Mouse (Mus musculus) midbrain, embryonic 10.5 days (tissue): Measurements from ENCODE around the gene Timm9. TPM values are rescaled to one million over a fixed set of nuclear protein-coding genes. Genes with fewer than 3 reads are reported as not detected.
"Not testable (repeated sequence)": the region's sequence is repeated elsewhere in the genome, so short reads cannot be mapped to it uniquely, and the experiment has no call there.

ENCODE experiments used
- DNase-seq: peaks from one replicate; pipeline ENCODE4 v3.0.0-alpha.2; 2017; ENCODE audit warnings: low spot score
- H3K27ac ChIP-seq: fragments of 300-500 bp; sonication (generic); replicated peaks from 2 replicates; pipeline ENCODE4 v1.5.1; 2016; ENCODE audit warnings: mild to moderate bottlenecking
- H3K27me3 ChIP-seq: fragments of 300-500 bp; sonication (generic); 2 replicates; pipeline ENCODE4 v1.6.1; 2016; ENCODE audit warnings: low read depth, mild to moderate bottlenecking; ENCODE audit not compliant: poor library complexity, severe bottlenecking
- H3K36me3 ChIP-seq: fragments of 300-500 bp; sonication (generic); 2 replicates; pipeline ENCODE4 v1.6.1; 2016; ENCODE audit warnings: mild to moderate bottlenecking, moderate library complexity
- H3K4me1 ChIP-seq: fragments of 300-500 bp; sonication (generic); 2 replicates; pipeline ENCODE4 v1.6.1; 2016
- H3K4me3 ChIP-seq: fragments of 300-500 bp; sonication (generic); 2 replicates; pipeline ENCODE4 v1.5.1; 2016; ENCODE audit warnings: mild to moderate bottlenecking, moderate library complexity
- H3K9me3 ChIP-seq: fragments of 300-500 bp; sonication (generic); replicated peaks from 2 replicates; pipeline ENCODE4 v1.6.1; 2016; ENCODE audit warnings: mild to moderate bottlenecking
- WGBS: fragments of 180-500 bp; shearing (Covaris S2); methylation state at CpG from one replicate; pipeline ENCODE4 v1.1.7; 2016; 5-methylcytosine and 5-hydroxymethylcytosine counted together
- polyA plus RNA-seq: library from polyadenylated mRNA; unstranded; fragments of >200 nt; fragmentation: Nextera tagmentation; extraction: Ambion mirVana; gene quantifications from 2 replicates; pipeline ENCODE4 v1.2.1, GENCODE M21; 2016

Gene Timm9
- polyA plus RNA-seq, 1 experiment from 2014 or later = 82.7 TPM

- no peaks in the 10 kb centered on the region for H3K9me3 ChIP-seq
- H3K27me3 ChIP-seq = no peaks in the 10 kb centered on the region
- 11% methylated on average over 11 of the region's 11 CpGs for WGBS
- DNase-seq = no peak
- H3K4me1 ChIP-seq = peaks cover 36% of the 10 kb centered on the region
- peak overlapping the region; percentile 96 for H3K4me3 ChIP-seq
- H3K36me3 ChIP-seq = peaks cover 40% of the 10 kb centered on the region
- peak overlapping the region; percentile 93 for H3K27ac ChIP-seq
Measured at GRCm38 (mm10) chr12:71137686-71138085, 1.2 kb upstream of the Timm9 start.

GRCm38 (mm10) chr12:71136974-71137491 lies 549 bp upstream of the Timm9 start:
- Histone ChIP-seq H3K4me1 (peaks cover 36% of the 10 kb centered on the region), H3K27me3 (no peaks in the 10 kb centered on the region), H3K27ac (peak overlapping the region; percentile 93), H3K9me3 (no peaks in the 10 kb centered on the region), H3K4me3 (peak overlapping the region; percentile 96), H3K36me3 (peaks cover 40% of the 10 kb centered on the region)
- DNase-seq = peak; percentile 90
- WGBS = under 1% methylated on average over 30 of the region's 30 CpGs

GRCm38 (mm10) chr12:71135581-71135980 lies 903 bp downstream of the Timm9 start:
- Histone ChIP-seq H3K36me3 (peaks cover 40% of the 10 kb centered on the region), H3K27me3 (no peaks in the 10 kb centered on the region), H3K4me3 (peak overlapping the region; percentile 96), H3K27ac (0 out of 2 replicates have a peak overlapping the region, but pooled peaks have one; percentile 93), H3K9me3 (no peaks in the 10 kb centered on the region), H3K4me1 (peaks cover 36% of the 10 kb centered on the region)
- 44% methylated on average over 5 of the region's 5 CpGs for WGBS
- no peak for DNase-seq

GRCm38 (mm10) chr12:71123286-71123685 lies 13.2 kb downstream of the Timm9 start:
- 94% methylated on average over 9 of the region's 9 CpGs for WGBS
- H3K9me3 ChIP-seq = no peaks in the 10 kb centered on the region
- no peak for DNase-seq
- no peak overlapping the region for H3K4me3 ChIP-seq
- H3K36me3 ChIP-seq = peaks cover 56% of the 10 kb centered on the region
- no peaks in the 10 kb centered on the region for H3K27me3 ChIP-seq
- no peaks in the 10 kb centered on the region for H3K4me1 ChIP-seq
- H3K27ac ChIP-seq = no peak overlapping the region

- WGBS = 91% methylated on average over 10 of the region's 10 CpGs
- Histone ChIP-seq H3K4me3 (no peak overlapping the region), H3K9me3 (no peaks in the 10 kb centered on the region), H3K36me3 (peaks cover 55% of the 10 kb centered on the region), H3K27me3 (no peaks in the 10 kb centered on the region), H3K4me1 (no peaks in the 10 kb centered on the region), H3K27ac (no peak overlapping the region)
- no peak for DNase-seq
Measured at GRCm38 (mm10) chr12:71122731-71123130, 13.8 kb downstream of the Timm9 start.

- Histone ChIP-seq H3K4me1 (peaks cover 11% of the 10 kb centered on the region), H3K27ac (no peak overlapping the region), H3K27me3 (peaks cover 11% of the 10 kb centered on the region), H3K36me3 (no peaks in the 10 kb centered on the region), H3K4me3 (no peak overlapping the region), H3K9me3 (no peaks in the 10 kb centered on the region)
- no peak for DNase-seq
- 82% methylated on average over 5 of the region's 5 CpGs for WGBS
Measured at GRCm38 (mm10) chr12:71116411-71116810, 20.1 kb downstream of the Timm9 start.

GRCm38 (mm10) chr12:71113675-71114288 lies 22.7 kb downstream of the Timm9 start:
- H3K4me1 ChIP-seq = peaks cover 15% of the 10 kb centered on the region
- H3K27me3 ChIP-seq = peaks cover 16% of the 10 kb centered on the region
- 39% methylated on average over 12 of the region's 12 CpGs for WGBS
- H3K4me3 ChIP-seq = 0 out of 2 replicates have a peak overlapping the region, but pooled peaks have one; percentile 7
- H3K27ac ChIP-seq = no peak overlapping the region
- H3K9me3 ChIP-seq = no peaks in the 10 kb centered on the region
- DNase-seq = peak; percentile 22
- H3K36me3 ChIP-seq = no peaks in the 10 kb centered on the region

- WGBS = 90% methylated on average over 10 of the region's 10 CpGs
Measured at GRCm38 (mm10) chr12:71113074-71113473, 23.4 kb downstream of the Timm9 start.

GRCm38 (mm10) chr12:71111331-71111730 lies 25.2 kb downstream of the Timm9 start, which contains the start of gene Tomm20l:
Gene Tomm20l, plus strand, starts transcription at chr12:71111428.
- DNase-seq = peak; percentile 34

More at GRCm38 (mm10) chr12:71113074-71113473, 23.4 kb downstream of the Timm9 start:
- no peak for DNase-seq
- Histone ChIP-seq H3K4me3 (no peak overlapping the region), H3K36me3 (no peaks in the 10 kb centered on the region), H3K27ac (no peak overlapping the region), H3K4me1 (peaks cover 15% of the 10 kb centered on the region), H3K27me3 (peaks cover 16% of the 10 kb centered on the region), H3K9me3 (no peaks in the 10 kb centered on the region)

GRCm38 (mm10) chr12:71107216-71107771 lies 29.2 kb downstream of the Timm9 start:
- WGBS = 86% methylated on average over 6 of the region's 6 CpGs
- Histone ChIP-seq H3K9me3 (no peaks in the 10 kb centered on the region), H3K4me3 (no peak overlapping the region), H3K36me3 (no peaks in the 10 kb centered on the region), H3K27me3 (peaks cover 9% of the 10 kb centered on the region; the same call in 1 of the 2 replicates), H3K27ac (no peak overlapping the region), H3K4me1 (peaks cover 6% of the 10 kb centered on the region)
- DNase-seq = no peak

More at GRCm38 (mm10) chr12:71111331-71111730, 25.2 kb downstream of the Timm9 start, which contains the start of gene Tomm20l:
- Histone ChIP-seq H3K9me3 (no peaks in the 10 kb centered on the region), H3K27ac (no peak within 1 kb of the TSS; the same call in 1 of the 2 replicates), H3K36me3 (no peaks in the 10 kb centered on the region), H3K27me3 (peaks cover 16% of the 10 kb centered on the region), H3K4me3 (peak within 1 kb of the TSS; percentile 44), H3K4me1 (peaks cover 15% of the 10 kb centered on the region)
- 10% methylated on average over 33 of the region's 33 CpGs for WGBS

GRCm38 (mm10) chr12:71104275-71104674 lies 32.2 kb downstream of the Timm9 start:
- DNase-seq, H3K4me3 ChIP-seq, H3K4me1 ChIP-seq, H3K27ac ChIP-seq, H3K27me3 ChIP-seq, H3K36me3 ChIP-seq, H3K9me3 ChIP-seq: not testable (repeated sequence)
- 91% methylated on average over 4 of the region's 4 CpGs for WGBS

GRCm38 (mm10) chr12:71086331-71086730 lies 50.2 kb downstream of the Timm9 start:
- H3K36me3 ChIP-seq = peaks cover 42% of the 10 kb centered on the region
- 94% methylated on average over 8 of the region's 8 CpGs for WGBS

More at GRCm38 (mm10) chr12:71086331-71086730, 50.2 kb downstream of the Timm9 start:
- DNase-seq = no peak
- H3K27ac ChIP-seq = no peak overlapping the region
- H3K4me1 ChIP-seq = no peaks in the 10 kb centered on the region
- no peaks in the 10 kb centered on the region for H3K27me3 ChIP-seq
- H3K9me3 ChIP-seq = no peaks in the 10 kb centered on the region
- H3K4me3 ChIP-seq = no peak overlapping the region
